Mouse (Mus musculus): ENCODE results near the gene Wnt1. TPM values are rescaled to one million over a fixed set of nuclear protein-coding genes. Genes with fewer than 3 reads are reported as not detected.

The Wnt1 gene
- polyA plus RNA-seq, 1 experiment from 2014 or later: not detected

- no peaks in the 10 kb centered on the region for H3K36me3 ChIP-seq (ENCODE audit: inconsistent target)
- H3K4me3 ChIP-seq (ENCODE audit: inconsistent target): no peak overlapping the region
- H3K27ac ChIP-seq: no peak overlapping the region
- H3K79me2 ChIP-seq (ENCODE audit: inconsistent target): no peaks in the 10 kb centered on the region
- WGBS (ENCODE audit: missing documents): 7% methylated on average over 24 of the region's 24 CpGs
Observed at GRCm38 (mm10) chr15:98788972-98789660, 541 bp upstream of the Wnt1 start.

GRCm38 (mm10) chr15:98790761-98791160, 1.1 kb downstream of the Wnt1 start:
- Histone ChIP-seq H3K36me3 (ENCODE audit: inconsistent target) (no peaks in the 10 kb centered on the region), H3K79me2 (ENCODE audit: inconsistent target) (no peaks in the 10 kb centered on the region), H3K4me3 (ENCODE audit: inconsistent target) (no peak overlapping the region), H3K27ac (no peak overlapping the region)
- WGBS (ENCODE audit: missing documents): 2% methylated on average over 23 of the region's 23 CpGs

GRCm38 (mm10) chr15:98791221-98791620, 1.6 kb downstream of the Wnt1 start:
- Histone ChIP-seq H3K4me3 (ENCODE audit: inconsistent target) (no peak overlapping the region), H3K27ac (no peak overlapping the region), H3K79me2 (ENCODE audit: inconsistent target) (no peaks in the 10 kb centered on the region), H3K36me3 (ENCODE audit: inconsistent target) (no peaks in the 10 kb centered on the region)
- 3% methylated on average over 12 of the region's 12 CpGs for WGBS (ENCODE audit: missing documents)

GRCm38 (mm10) chr15:98791771-98792170, 2.1 kb downstream of the Wnt1 start:
- Histone ChIP-seq H3K4me3 (ENCODE audit: inconsistent target) (no peak overlapping the region), H3K27ac (no peak overlapping the region), H3K36me3 (ENCODE audit: inconsistent target) (no peaks in the 10 kb centered on the region), H3K79me2 (ENCODE audit: inconsistent target) (no peaks in the 10 kb centered on the region)
- 3% methylated on average over 23 of the region's 23 CpGs for WGBS (ENCODE audit: missing documents)

DNA sequence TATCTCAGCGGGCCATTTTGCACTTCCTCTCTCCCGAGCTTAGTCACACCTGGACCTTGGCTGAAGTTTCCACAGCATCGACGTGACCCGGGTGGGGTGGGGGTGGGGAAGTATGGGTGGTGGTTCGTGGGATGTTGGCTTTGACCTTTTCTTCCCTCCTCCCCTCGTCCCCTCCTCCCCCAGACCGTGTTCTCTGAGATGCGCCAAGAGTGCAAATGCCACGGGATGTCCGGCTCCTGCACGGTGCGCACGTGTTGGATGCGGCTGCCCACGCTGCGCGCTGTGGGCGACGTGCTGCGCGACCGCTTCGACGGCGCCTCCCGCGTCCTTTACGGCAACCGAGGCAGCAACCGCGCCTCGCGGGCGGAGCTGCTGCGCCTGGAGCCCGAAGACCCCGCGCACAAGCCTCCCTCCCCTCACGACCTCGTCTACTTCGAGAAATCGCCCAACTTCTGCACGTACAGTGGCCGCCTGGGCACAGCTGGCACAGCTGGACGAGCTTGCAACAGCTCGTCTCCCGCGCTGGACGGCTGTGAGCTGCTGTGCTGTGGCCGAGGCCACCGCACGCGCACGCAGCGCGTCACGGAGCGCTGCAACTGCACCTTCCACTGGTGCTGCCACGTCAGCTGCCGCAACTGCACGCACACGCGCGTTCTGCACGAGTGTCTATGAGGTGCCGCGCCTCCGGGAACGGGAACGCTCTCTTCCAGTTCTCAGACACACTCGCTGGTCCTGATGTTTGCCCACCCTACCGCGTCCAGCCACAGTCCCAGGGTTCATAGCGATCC, 2.8 kb downstream of the Wnt1 start:
- 5% methylated on average over 65 of the region's 75 CpGs for WGBS (ENCODE audit: missing documents)

DNA sequence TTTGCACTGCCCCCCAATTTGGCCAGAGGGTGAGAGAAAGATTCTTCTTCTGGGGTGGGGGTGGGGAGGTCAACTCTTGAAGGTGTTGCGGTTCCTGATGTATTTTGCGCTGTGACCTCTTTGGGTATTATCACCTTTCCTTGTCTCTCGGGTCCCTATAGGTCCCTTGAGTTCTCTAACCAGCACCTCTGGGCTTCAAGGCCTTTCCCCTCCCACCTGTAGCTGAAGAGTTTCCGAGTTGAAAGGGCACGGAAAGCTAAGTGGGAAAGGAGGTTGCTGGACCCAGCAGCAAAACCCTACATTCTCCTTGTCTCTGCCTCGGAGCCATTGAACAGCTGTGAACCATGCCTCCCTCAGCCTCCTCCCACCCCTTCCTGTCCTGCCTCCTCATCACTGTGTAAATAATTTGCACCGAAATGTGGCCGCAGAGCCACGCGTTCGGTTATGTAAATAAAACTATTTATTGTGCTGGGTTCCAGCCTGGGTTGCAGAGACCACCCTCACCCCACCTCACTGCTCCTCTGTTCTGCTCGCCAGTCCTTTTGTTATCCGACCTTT, 3.6 kb downstream of the Wnt1 start:
- WGBS (ENCODE audit: missing documents): 7% methylated on average over 13 of the region's 13 CpGs
- Histone ChIP-seq H3K36me3 (ENCODE audit: inconsistent target) (no peaks in the 10 kb centered on the region), H3K4me3 (ENCODE audit: inconsistent target) (no peak overlapping the region)

More for the DNA sequence above, 2.8 kb downstream of the Wnt1 start:
- no peak overlapping the region for H3K27ac ChIP-seq
- no peaks in the 10 kb centered on the region for H3K36me3 ChIP-seq (ENCODE audit: inconsistent target)
- no peaks in the 10 kb centered on the region for H3K79me2 ChIP-seq (ENCODE audit: inconsistent target)
- H3K4me3 ChIP-seq (ENCODE audit: inconsistent target): no peak overlapping the region

GRCm38 (mm10) chr15:98796803-98797595, 7.3 kb downstream of the Wnt1 start:
- WGBS (ENCODE audit: missing documents): 18% methylated on average over 12 of the region's 13 CpGs
- H3K4me3 ChIP-seq (ENCODE audit: inconsistent target): no peak overlapping the region
- H3K79me2 ChIP-seq (ENCODE audit: inconsistent target): no peaks in the 10 kb centered on the region
- no peak overlapping the region for H3K27ac ChIP-seq
- H3K36me3 ChIP-seq (ENCODE audit: inconsistent target): no peaks in the 10 kb centered on the region

More for the DNA sequence above, 3.6 kb downstream of the Wnt1 start:
- H3K27ac ChIP-seq: no peak overlapping the region
- H3K79me2 ChIP-seq (ENCODE audit: inconsistent target): no peaks in the 10 kb centered on the region

- Histone ChIP-seq H3K36me3 (ENCODE audit: inconsistent target) (no peaks in the 10 kb centered on the region), H3K79me2 (ENCODE audit: inconsistent target) (no peaks in the 10 kb centered on the region), H3K4me3 (ENCODE audit: inconsistent target) (no peak overlapping the region), H3K27ac (no peak overlapping the region)
- WGBS (ENCODE audit: missing documents): 28% methylated on average over 28 of the region's 28 CpGs
Observed at GRCm38 (mm10) chr15:98797835-98798492, 8.3 kb downstream of the Wnt1 start.

GRCm38 (mm10) chr15:98798903-98799302, 9.2 kb downstream of the Wnt1 start:
- 92% methylated on average over 2 of the region's 3 CpGs for WGBS (ENCODE audit: missing documents)
- Histone ChIP-seq H3K79me2 (ENCODE audit: inconsistent target) (no peaks in the 10 kb centered on the region), H3K4me3 (ENCODE audit: inconsistent target) (no peak overlapping the region)

GRCm38 (mm10) chr15:98799396-98799795, 9.7 kb downstream of the Wnt1 start:
- no peak overlapping the region for H3K27ac ChIP-seq
- 8% methylated on average over 12 of the region's 12 CpGs for WGBS (ENCODE audit: missing documents)
- no peak overlapping the region for H3K4me3 ChIP-seq (ENCODE audit: inconsistent target)
- H3K36me3 ChIP-seq (ENCODE audit: inconsistent target): no peaks in the 10 kb centered on the region
- no peaks in the 10 kb centered on the region for H3K79me2 ChIP-seq (ENCODE audit: inconsistent target)

More at GRCm38 (mm10) chr15:98798903-98799302, 9.2 kb downstream of the Wnt1 start:
- Histone ChIP-seq H3K36me3 (ENCODE audit: inconsistent target) (no peaks in the 10 kb centered on the region), H3K27ac (no peak overlapping the region)

- Histone ChIP-seq H3K36me3 (ENCODE audit: inconsistent target) (no peaks in the 10 kb centered on the region), H3K79me2 (ENCODE audit: inconsistent target) (no peaks in the 10 kb centered on the region), H3K27ac (no peak overlapping the region), H3K4me3 (ENCODE audit: inconsistent target) (no peak overlapping the region)
- WGBS (ENCODE audit: missing documents): 22% methylated on average over 8 of the region's 8 CpGs
Observed at GRCm38 (mm10) chr15:98802926-98803325, 13.3 kb downstream of the Wnt1 start.

DNA sequence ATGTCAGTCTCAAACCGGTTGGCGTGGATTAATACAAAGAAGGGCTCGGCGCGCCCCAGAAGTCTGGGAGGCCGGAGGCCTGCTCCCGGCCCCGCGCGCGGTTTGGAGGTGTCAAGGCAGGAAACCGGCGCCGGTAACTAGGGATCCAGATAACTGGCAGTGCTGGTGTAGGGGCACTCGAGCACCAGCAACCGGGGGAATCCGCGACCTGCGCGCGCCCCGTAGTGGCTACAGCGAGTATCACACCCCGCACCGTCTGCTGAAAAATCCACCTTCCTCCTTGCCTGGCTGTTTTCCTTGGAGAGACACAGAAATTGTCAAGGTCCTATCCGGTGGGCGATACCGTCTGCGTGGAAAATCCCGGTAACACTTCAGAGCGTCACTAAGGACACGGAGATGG, 14.4 kb downstream of the Wnt1 start:
- Histone ChIP-seq H3K4me3 (ENCODE audit: inconsistent target) (no peak overlapping the region), H3K27ac (no peak overlapping the region), H3K36me3 (ENCODE audit: inconsistent target) (no peaks in the 10 kb centered on the region), H3K79me2 (ENCODE audit: inconsistent target) (no peaks in the 10 kb centered on the region)
- 3% methylated on average over 32 of the region's 32 CpGs for WGBS (ENCODE audit: missing documents)

DNA sequence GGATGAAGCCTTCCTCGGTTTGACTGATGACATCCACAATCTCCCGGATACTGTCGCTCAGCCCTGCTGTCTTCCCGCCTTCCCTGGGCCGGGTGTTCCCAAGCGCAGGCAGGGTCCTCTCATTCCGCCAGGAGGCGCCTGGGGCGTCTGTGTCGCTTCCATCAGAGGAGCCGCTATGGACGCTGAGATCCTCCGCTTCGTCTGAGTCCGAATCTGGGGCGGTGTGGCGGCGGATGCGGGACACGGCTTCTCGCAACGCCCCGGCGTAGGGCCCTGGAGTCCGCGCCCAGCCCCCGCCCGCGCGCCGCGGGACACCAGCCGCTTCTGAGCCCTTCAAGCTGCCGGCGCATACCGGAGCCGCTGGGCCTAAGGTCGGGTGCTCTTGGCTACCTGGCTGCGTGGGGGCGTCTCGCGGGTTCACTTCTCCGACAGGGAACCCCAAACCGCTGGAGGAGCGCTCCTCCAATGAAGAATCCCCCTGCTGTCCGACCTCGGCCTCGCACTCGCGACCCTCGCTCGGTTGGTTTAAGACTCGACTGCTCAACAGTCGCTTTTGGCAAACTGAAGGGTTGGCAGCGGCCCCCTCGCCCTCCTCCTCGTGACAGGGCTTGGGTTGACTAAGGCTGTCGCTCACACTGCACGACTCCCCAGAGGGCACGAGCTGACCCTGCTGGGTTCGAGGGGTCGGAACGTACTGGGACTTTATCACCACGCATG, 15.8 kb downstream of the Wnt1 start:
- 3% methylated on average over 64 of the region's 64 CpGs for WGBS (ENCODE audit: missing documents)
- H3K36me3 ChIP-seq (ENCODE audit: inconsistent target): no peaks in the 10 kb centered on the region

More for the DNA sequence above, 15.8 kb downstream of the Wnt1 start:
- no peak overlapping the region for H3K4me3 ChIP-seq (ENCODE audit: inconsistent target)
- no peaks in the 10 kb centered on the region for H3K79me2 ChIP-seq (ENCODE audit: inconsistent target)
- H3K27ac ChIP-seq: no peak overlapping the region

Measured in macrophage (primary cell).